Mouse (Mus musculus) CH12.LX (cell line): Measurements from ENCODE around the gene Trcg1. TPM values are rescaled to one million over a fixed set of nuclear protein-coding genes. Genes with fewer than 3 reads are reported as not detected.

Experiments used
- DNase-seq: peaks from one replicate; pipeline ENCODE4 v3.0.0-alpha.2; 2013; ENCODE audit errors: extremely low read depth
- H3K27ac ChIP-seq: 2 replicates; pipeline ENCODE4 v1.5.1; 2012; ENCODE audit warnings: low read depth, mild to moderate bottlenecking, control low read depth, moderate library complexity; ENCODE audit not compliant: insufficient read depth
- H3K27me3 ChIP-seq: replicated peaks from 2 replicates; pipeline ENCODE3; 2012; ENCODE audit warnings: inconsistent platforms
- H3K36me3 ChIP-seq, 2 experiments: replicated peaks in 1 of 2; 2 replicates each; pipeline versions ENCODE3 to v1.6.1; 2012; ENCODE audit warnings: inconsistent platforms in 1 of 2, low read length in 1 of 2, mild to moderate bottlenecking in 1 of 2, mixed read lengths in 1 of 2, moderate library complexity in 1 of 2; ENCODE audit not compliant: control insufficient read depth in 1 of 2, insufficient read depth in 1 of 2
- H3K4me1 ChIP-seq, 2 experiments: 2 replicates each; pipeline ENCODE4 v1.6.1; 2012; ENCODE audit warnings: inconsistent platforms in 1 of 2, moderate library complexity in 1 of 2; ENCODE audit not compliant: insufficient read depth in 2 of 2, control insufficient read depth in 1 of 2
- H3K4me2 ChIP-seq: 2 replicates; pipeline ENCODE4 v1.6.1; 2012; ENCODE audit warnings: low read depth, mild to moderate bottlenecking, control low read depth; ENCODE audit not compliant: poor library complexity, insufficient read depth, severe bottlenecking
- H3K4me3 ChIP-seq, 3 experiments: fragments of 150-350 bp in 1 of 3; sonication (generic) in 1 of 3; replicated peaks in 1 of 3; 2 replicates each; pipeline versions ENCODE3 to v1.5.1; 2011 to 2012; ENCODE audit warnings: low read depth in 2 of 3, low read length in 2 of 3, mild to moderate bottlenecking in 2 of 3, moderate library complexity in 2 of 3, control low read depth in 1 of 3, improper control_type of control experiment in 1 of 3, inconsistent platforms in 1 of 3, mixed read lengths in 1 of 3; ENCODE audit not compliant: poor library complexity in 1 of 3
- H3K79me2 ChIP-seq: replicated peaks from 2 replicates; pipeline ENCODE4 v1.6.1; 2012; ENCODE audit warnings: mild to moderate bottlenecking, moderate library complexity; ENCODE audit not compliant: control insufficient read depth, poor library complexity, insufficient read depth, severe bottlenecking; ENCODE audit errors: extremely low read depth
- H3K9ac ChIP-seq: 2 replicates; pipeline ENCODE4 v1.6.1; 2012; ENCODE audit warnings: low read depth, mild to moderate bottlenecking, control low read depth, moderate library complexity; ENCODE audit not compliant: insufficient read depth
- H3K9me3 ChIP-seq: replicated peaks from 2 replicates; pipeline ENCODE3; 2012; ENCODE audit warnings: low read length, inconsistent platforms, mixed read lengths
- BHLHE40 ChIP-seq: IDR thresholded peaks from 2 replicates; pipeline ENCODE4 v1.6.1; 2011; ENCODE audit warnings: mild to moderate bottlenecking, low read depth, low read length, improper control_type of control experiment
- CHD1 ChIP-seq: IDR thresholded peaks from 2 replicates; pipeline ENCODE4 v1.6.1; 2012; ENCODE audit warnings: low read depth, low read length, improper control_type of control experiment, inconsistent platforms
- CHD2 ChIP-seq: IDR thresholded peaks from 2 replicates; pipeline ENCODE4 v1.6.1; 2011; ENCODE audit warnings: low read length, improper control_type of control experiment
- CTCF ChIP-seq, 2 experiments: IDR thresholded peaks in 1 of 2; conservative IDR thresholded peaks in 1 of 2; 2 replicates each; pipeline ENCODE4 v1.5.1; 2011 to 2012; ENCODE audit warnings: low read depth in 2 of 2, low read length in 2 of 2, improper control_type of control experiment in 1 of 2, inconsistent platforms in 1 of 2, mild to moderate bottlenecking in 1 of 2, moderate library complexity in 1 of 2
- E2F4 ChIP-seq: IDR thresholded peaks from 2 replicates; pipeline ENCODE4 v1.6.1; 2011; ENCODE audit warnings: low read depth, low read length, improper control_type of control experiment; ENCODE audit not compliant: insufficient replicate concordance
- ELF1 ChIP-seq: IDR thresholded peaks from 2 replicates; pipeline ENCODE4 v1.6.1; 2014; ENCODE audit warnings: low read depth, mild to moderate bottlenecking, inconsistent platforms, low read length, improper control_type of control experiment
- EP300 ChIP-seq: IDR thresholded peaks from 2 replicates; pipeline ENCODE4 v1.6.1; 2011; ENCODE audit warnings: low read length, improper control_type of control experiment
- ETS1 ChIP-seq: conservative IDR thresholded peaks from 2 replicates; pipeline ENCODE4 v1.6.1; 2012; ENCODE audit warnings: low read depth, mild to moderate bottlenecking, inconsistent platforms, low read length, improper control_type of control experiment, moderate library complexity
- GABPA ChIP-seq: IDR thresholded peaks from 2 replicates; pipeline ENCODE4 v1.6.1; 2012; ENCODE audit warnings: low read depth, low read length, improper control_type of control experiment, inconsistent platforms; ENCODE audit not compliant: insufficient replicate concordance
- HCFC1 ChIP-seq: IDR thresholded peaks from 2 replicates; pipeline ENCODE4 v1.6.1; 2012; ENCODE audit warnings: low read depth, mild to moderate bottlenecking, inconsistent platforms, low read length, improper control_type of control experiment
- IRF4 ChIP-seq: IDR thresholded peaks from 2 replicates; pipeline ENCODE4 v1.6.1; 2014; ENCODE audit warnings: low read depth, mild to moderate bottlenecking, inconsistent platforms, low read length, improper control_type of control experiment
- JUN ChIP-seq: IDR thresholded peaks from 2 replicates; pipeline ENCODE4 v1.6.1; 2011; ENCODE audit warnings: low read depth, mild to moderate bottlenecking, low read length, improper control_type of control experiment, moderate library complexity; ENCODE audit not compliant: insufficient read depth
- JUND ChIP-seq: conservative IDR thresholded peaks from 2 replicates; pipeline ENCODE4 v1.6.1; 2011; ENCODE audit warnings: low read depth, low read length, improper control_type of control experiment
- KAT2A ChIP-seq: IDR thresholded peaks from 2 replicates; pipeline ENCODE4 v1.6.1; 2012; ENCODE audit warnings: low read length, improper control_type of control experiment, inconsistent platforms; ENCODE audit not compliant: insufficient replicate concordance
- MAFK ChIP-seq: IDR thresholded peaks from 2 replicates; pipeline ENCODE4 v1.6.1; 2011; ENCODE audit warnings: low read length, improper control_type of control experiment; ENCODE audit not compliant: insufficient replicate concordance
- MAX ChIP-seq: IDR thresholded peaks from 2 replicates; pipeline ENCODE4 v1.6.1; 2011; ENCODE audit warnings: low read length, improper control_type of control experiment
- MAZ ChIP-seq: IDR thresholded peaks from 2 replicates; pipeline ENCODE4 v1.6.1; 2012; ENCODE audit warnings: low read depth, mild to moderate bottlenecking, inconsistent platforms, low read length, improper control_type of control experiment, moderate library complexity
- MEF2A ChIP-seq: IDR thresholded peaks from 2 replicates; pipeline ENCODE4 v1.6.1; 2014; ENCODE audit warnings: low read depth, mild to moderate bottlenecking, inconsistent platforms, low read length, improper control_type of control experiment, borderline replicate concordance
- MXI1 ChIP-seq: IDR thresholded peaks from 2 replicates; pipeline ENCODE4 v1.6.1; 2011; ENCODE audit warnings: mild to moderate bottlenecking, low read depth, low read length, improper control_type of control experiment
- MYC ChIP-seq: IDR thresholded peaks from 2 replicates; pipeline ENCODE4 v1.6.1; 2011; ENCODE audit warnings: low read depth, mild to moderate bottlenecking, improper control_type of control experiment, low read length
- NELFE ChIP-seq: IDR thresholded peaks from 2 replicates; pipeline ENCODE4 v1.6.1; 2011; ENCODE audit warnings: low read depth, low read length, improper control_type of control experiment
- NRF1 ChIP-seq: IDR thresholded peaks from 2 replicates; pipeline ENCODE4 v1.6.1; 2014; ENCODE audit warnings: low read depth, mild to moderate bottlenecking, inconsistent platforms, low read length, improper control_type of control experiment, moderate library complexity
- PAX5 ChIP-seq: IDR thresholded peaks from 2 replicates; pipeline ENCODE4 v1.6.1; 2012; ENCODE audit warnings: low read length, inconsistent platforms, mixed read lengths
- POLR2A ChIP-seq: IDR thresholded peaks from 2 replicates; pipeline ENCODE4 v1.6.1; 2011; ENCODE audit warnings: low read depth, mild to moderate bottlenecking, improper control_type of control experiment, low read length
- POLR2AphosphoS2 ChIP-seq: IDR thresholded peaks from 2 replicates; pipeline ENCODE4 v1.6.1; 2011; ENCODE audit warnings: low read depth, low read length, improper control_type of control experiment
- RAD21 ChIP-seq: IDR thresholded peaks from 2 replicates; pipeline ENCODE4 v1.6.1; 2011; ENCODE audit warnings: low read depth, mild to moderate bottlenecking, low read length, improper control_type of control experiment, moderate library complexity
- RCOR1 ChIP-seq: conservative IDR thresholded peaks from 2 replicates; pipeline ENCODE4 v1.6.1; 2012; ENCODE audit warnings: low read depth, mild to moderate bottlenecking, inconsistent platforms, low read length, improper control_type of control experiment
- SIN3A ChIP-seq: IDR thresholded peaks from 2 replicates; pipeline ENCODE4 v1.6.1; 2012; ENCODE audit warnings: low read length, improper control_type of control experiment, inconsistent platforms
- SMC3 ChIP-seq: IDR thresholded peaks from 2 replicates; pipeline ENCODE4 v1.6.1; 2011; ENCODE audit warnings: low read depth, low read length, improper control_type of control experiment
- TBP ChIP-seq: conservative IDR thresholded peaks from 2 replicates; pipeline ENCODE4 v1.6.1; 2011; ENCODE audit warnings: low read depth, low read length, improper control_type of control experiment
- TCF12 ChIP-seq: IDR thresholded peaks from 2 replicates; pipeline ENCODE4 v1.6.1; 2014; ENCODE audit warnings: low read depth, mild to moderate bottlenecking, inconsistent platforms, low read length, improper control_type of control experiment
- UBTF ChIP-seq: IDR thresholded peaks from 2 replicates; pipeline ENCODE4 v1.6.1; 2012; ENCODE audit warnings: low read depth, mild to moderate bottlenecking, inconsistent platforms, low read length, improper control_type of control experiment, moderate library complexity
- USF1 ChIP-seq: IDR thresholded peaks from 2 replicates; pipeline ENCODE4 v1.6.1; 2014; ENCODE audit warnings: low read depth, mild to moderate bottlenecking, inconsistent platforms, low read length, improper control_type of control experiment
- USF2 ChIP-seq: conservative IDR thresholded peaks from 2 replicates; pipeline ENCODE4 v1.6.1; 2011; ENCODE audit warnings: low read depth, low read length, improper control_type of control experiment
- ZC3H11A ChIP-seq: IDR thresholded peaks from 2 replicates; pipeline ENCODE4 v1.6.1; 2012; ENCODE audit warnings: low read depth, mild to moderate bottlenecking, inconsistent platforms, low read length, improper control_type of control experiment
- ZKSCAN1 ChIP-seq: IDR thresholded peaks from 2 replicates; pipeline ENCODE4 v1.6.1; 2012; ENCODE audit warnings: low read depth, inconsistent platforms, low read length, improper control_type of control experiment, borderline replicate concordance
- ZMIZ1 ChIP-seq: IDR thresholded peaks from 2 replicates; pipeline ENCODE4 v1.6.1; 2012; ENCODE audit warnings: low read depth, mild to moderate bottlenecking, inconsistent platforms, low read length, improper control_type of control experiment
- ZNF384 ChIP-seq: IDR thresholded peaks from 2 replicates; pipeline ENCODE4 v1.6.1; 2012; ENCODE audit warnings: low read depth, low read length, improper control_type of control experiment, inconsistent platforms
- dilution Hi-C: fragments of 300-500 bp; cut with MboI; formaldehyde crosslinking; loops from 2 replicates; pipeline ENCODE4 v1.14.3; 2020; ENCODE audit warnings: low sequenced_read_pairs; ENCODE audit not compliant: extremely low pct_unique_long_range_greater_than_20kb, extremely low pct_ligation_motif_present
- in situ Hi-C: fragments of 300-500 bp; cut with MboI; formaldehyde crosslinking; loops from 3 replicates; pipeline ENCODE4 v1.14.3; 2019; ENCODE audit warnings: low sequenced_read_pairs, low pct_ligation_motif_present, low pct_unique_long_range_greater_than_20kb, mixed read lengths
- polyA plus RNA-seq: library from polyadenylated mRNA; unstranded; fragments of >175 nt; gene quantifications from 2 replicates; pipeline ENCODE4 v1.2.1, GENCODE M21; 2012; ENCODE audit warnings: low read depth; ENCODE audit not compliant: insufficient read length
- total RNA-seq, 2 experiments: library from RNA; depleted of rRNA; stranded (reverse); fragments of 300-350 nt in 1 of 2; fragments of >200 nt in 1 of 2; gene quantifications; 2 replicates each; pipeline ENCODE4 v1.2.3; 2012 to 2014

Gene Trcg1
- total and polyA plus RNA-seq, 3 experiments: not detected

DNA sequence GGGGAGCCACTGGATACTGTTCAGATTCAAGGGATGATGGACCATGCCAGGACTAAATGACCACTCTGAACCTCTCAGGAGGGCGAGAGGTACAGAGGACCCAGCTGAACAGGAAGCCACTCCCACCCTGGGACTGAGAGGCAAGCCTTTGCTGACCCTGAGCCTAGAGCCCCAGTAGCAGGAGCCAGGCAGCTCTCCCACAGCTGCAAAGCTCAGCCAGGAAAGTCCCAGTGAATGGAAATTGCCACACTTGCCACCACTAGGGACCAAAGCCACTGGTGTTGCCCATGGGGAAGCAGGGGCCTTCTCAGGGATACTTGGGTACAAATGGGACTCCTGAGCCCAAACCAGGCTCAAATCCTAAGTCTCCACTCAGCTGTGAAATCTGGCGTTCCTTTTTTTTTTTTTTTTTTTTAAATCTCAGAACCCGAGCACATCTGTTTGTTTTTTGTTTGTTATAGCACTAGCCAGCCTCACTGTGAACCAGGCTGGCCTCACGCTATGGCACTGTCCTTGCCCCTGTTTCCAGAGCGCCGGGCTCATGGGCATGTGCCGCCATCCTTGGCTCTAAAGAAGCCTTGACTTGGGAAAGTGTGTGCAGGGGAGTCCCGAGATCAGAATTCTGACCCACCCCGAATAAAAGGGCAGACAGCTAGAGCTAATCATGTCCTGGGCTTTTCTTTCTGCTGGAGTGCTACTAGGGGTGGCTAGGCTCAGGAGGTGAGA is 35.6 kb downstream of the Trcg1 start:
- H3K79me2 ChIP-seq: no peaks in the 10 kb centered on the region
- H3K4me3 ChIP-seq: no peak overlapping the region
- peak overlapping the region; percentile 32 for H3K4me2 ChIP-seq
- H3K27ac ChIP-seq: peak overlapping the region; percentile 95
- dilution Hi-C loops (no loop called here), in situ Hi-C loops (no loop called here)
- H3K9ac ChIP-seq: peak overlapping the region; percentile 41
- H3K36me3 ChIP-seq: no peaks in the 10 kb centered on the region
- no peak for TF ChIP-seq ZMIZ1
- TF ChIP-seq JUN: no peak
- peak; percentile 80 for TF ChIP-seq ZNF384
- TF ChIP-seq USF2: no peak
- peak; percentile 48; the same call in 1 of the 2 replicates for TF ChIP-seq MEF2A
- TF ChIP-seq NRF1: no peak
- 0 out of 2 replicates have a peak, but pooled peaks have one; percentile 12 for TF ChIP-seq NELFE
- TF ChIP-seq POLR2A: no peak
- TF ChIP-seq TCF12: peak; percentile 92
- TF ChIP-seq BHLHE40: peak; percentile 47; the same call in 1 of the 2 replicates
- TF ChIP-seq RAD21: no peak; the same call in 1 of the 2 replicates
- no peak for TF ChIP-seq MAX
- TF ChIP-seq SIN3A: no peak
- no peak for TF ChIP-seq POLR2AphosphoS2
- no peak for TF ChIP-seq CHD2
- no peak for TF ChIP-seq MXI1
- TF ChIP-seq E2F4: no peak
- no peak for TF ChIP-seq CTCF (conservative IDR thresholded peaks at IDR 0.05 in 1 of 2, IDR thresholded peaks at IDR 0.05 in 1 of 2; ENCODE audit: low read depth in 2 of 2, low read length in 2 of 2)
- no peak for TF ChIP-seq GABPA
- TF ChIP-seq KAT2A: no peak
- no peak for TF ChIP-seq MYC
- TF ChIP-seq ETS1: peak; percentile 68
- no peak for TF ChIP-seq ELF1
- no peak for TF ChIP-seq ZKSCAN1
- peak; percentile 89 for TF ChIP-seq EP300
- no peak for TF ChIP-seq JUND
- no peak for TF ChIP-seq USF1
- TF ChIP-seq RCOR1: no peak
- no peak for TF ChIP-seq UBTF
- no peak for TF ChIP-seq MAFK
- TF ChIP-seq PAX5: no peak
- no peak for TF ChIP-seq HCFC1
- TF ChIP-seq TBP: 0 out of 2 replicates have a peak, but pooled peaks have one; percentile 9
- TF ChIP-seq MAZ: no peak
- no peak for TF ChIP-seq SMC3
- no peak for TF ChIP-seq ZC3H11A
- TF ChIP-seq CHD1: no peak
- TF ChIP-seq IRF4: peak; percentile 65; the same call in 1 of the 2 replicates
- DNase-seq: peak; percentile 45
- peaks cover 48 to 95% of the 10 kb centered on the region in 2 experiments for H3K4me1 ChIP-seq
- H3K27me3 ChIP-seq: no peaks in the 10 kb centered on the region
- no peaks in the 10 kb centered on the region for H3K9me3 ChIP-seq
